Mouse (Mus musculus) fat pad, adult 2 months (tissue): ENCODE results near the gene Rsg1.

Experiments used
- DNase-seq: peaks from one replicate; pipeline ENCODE4 v3.0.0-alpha.2; 2011; ENCODE audit warnings: low read depth, low spot score; ENCODE audit errors: extremely low read depth

Gene Rsg1

GRCm38 (mm10) chr4:141272878-141273277 is 59.1 kb downstream of the Rsg1 start:
- DNase-seq: no peak

GRCm38 (mm10) chr4:141273296-141273695 is 59.5 kb downstream of the Rsg1 start:
- DNase-seq: no peak

GRCm38 (mm10) chr4:141274485-141275341 is 61.0 kb downstream of the Rsg1 start:
- no peak for DNase-seq
